Mouse (Mus musculus) forebrain, embryonic 11.5 days (tissue): Measurements from ENCODE around the gene Tefm. TPM values are rescaled to one million over a fixed set of nuclear protein-coding genes. Genes with fewer than 3 reads are reported as not detected.

ENCODE experiments used
- ATAC-seq: fragments of 200-750 bp; cut with Nextera tagmentation; replicated peaks from 2 replicates; pipeline ENCODE4 v1.8.0; 2017; ENCODE audit warnings: moderate TSS enrichment; ENCODE audit not compliant: low FRiP score
- DNase-seq: peaks from one replicate; pipeline ENCODE4 v3.0.0-alpha.2; 2017; ENCODE audit warnings: low spot score
- H3K27ac ChIP-seq: fragments of 300-500 bp; sonication (generic); 2 replicates; pipeline ENCODE4 v1.5.1; 2014; ENCODE audit warnings: low read depth, low read length
- H3K27me3 ChIP-seq: fragments of 300-500 bp; sonication (generic); 2 replicates; pipeline ENCODE4 v1.6.1; 2014; ENCODE audit warnings: mild to moderate bottlenecking, low read length, mixed read lengths; ENCODE audit not compliant: control insufficient read depth, insufficient read depth
- H3K36me3 ChIP-seq: fragments of 300-500 bp; sonication (generic); 2 replicates; pipeline ENCODE4 v1.6.1; 2014; ENCODE audit warnings: mild to moderate bottlenecking, low read length, moderate library complexity, mixed read lengths; ENCODE audit not compliant: control insufficient read depth, insufficient read depth
- H3K4me1 ChIP-seq: fragments of 300-500 bp; sonication (generic); replicated peaks from 2 replicates; pipeline ENCODE4 v1.6.1; 2014; ENCODE audit warnings: low read length, mixed read lengths; ENCODE audit not compliant: control insufficient read depth, insufficient read depth
- H3K4me2 ChIP-seq: fragments of 300-500 bp; sonication (generic); 2 replicates; pipeline ENCODE4 v1.6.1; 2014; ENCODE audit warnings: low read depth, mild to moderate bottlenecking, low read length, moderate library complexity, mixed read lengths; ENCODE audit not compliant: severe bottlenecking
- H3K4me3 ChIP-seq: fragments of 300-500 bp; sonication (generic); 2 replicates; pipeline ENCODE4 v1.5.1; 2014; ENCODE audit warnings: low read depth, low read length
- H3K9ac ChIP-seq: fragments of 300-500 bp; sonication (generic); 2 replicates; pipeline ENCODE4 v1.6.1; 2014; ENCODE audit warnings: low read length
- H3K9me3 ChIP-seq: fragments of 300-500 bp; sonication (generic); 2 replicates; pipeline ENCODE4 v1.6.1; 2016; ENCODE audit warnings: low read length, mixed read lengths; ENCODE audit not compliant: control insufficient read depth
- WGBS: fragments of 180-500 bp; shearing (Covaris S2); extraction: QIAGEN DNeasy Blood & Tissue Kit; methylation state at CpG from one replicate; pipeline ENCODE4 v1.1.7; 2014; 5-methylcytosine and 5-hydroxymethylcytosine counted together
- polyA plus RNA-seq: library from polyadenylated mRNA; unstranded; fragments of >200 nt; fragmentation: Nextera tagmentation; extraction: Ambion mirVana; gene quantifications from 2 replicates; pipeline ENCODE4 v1.2.1, GENCODE M21; 2014

The Tefm gene
- polyA plus RNA-seq, 1 experiment from 2014 or later = 31.8 TPM

DNA sequence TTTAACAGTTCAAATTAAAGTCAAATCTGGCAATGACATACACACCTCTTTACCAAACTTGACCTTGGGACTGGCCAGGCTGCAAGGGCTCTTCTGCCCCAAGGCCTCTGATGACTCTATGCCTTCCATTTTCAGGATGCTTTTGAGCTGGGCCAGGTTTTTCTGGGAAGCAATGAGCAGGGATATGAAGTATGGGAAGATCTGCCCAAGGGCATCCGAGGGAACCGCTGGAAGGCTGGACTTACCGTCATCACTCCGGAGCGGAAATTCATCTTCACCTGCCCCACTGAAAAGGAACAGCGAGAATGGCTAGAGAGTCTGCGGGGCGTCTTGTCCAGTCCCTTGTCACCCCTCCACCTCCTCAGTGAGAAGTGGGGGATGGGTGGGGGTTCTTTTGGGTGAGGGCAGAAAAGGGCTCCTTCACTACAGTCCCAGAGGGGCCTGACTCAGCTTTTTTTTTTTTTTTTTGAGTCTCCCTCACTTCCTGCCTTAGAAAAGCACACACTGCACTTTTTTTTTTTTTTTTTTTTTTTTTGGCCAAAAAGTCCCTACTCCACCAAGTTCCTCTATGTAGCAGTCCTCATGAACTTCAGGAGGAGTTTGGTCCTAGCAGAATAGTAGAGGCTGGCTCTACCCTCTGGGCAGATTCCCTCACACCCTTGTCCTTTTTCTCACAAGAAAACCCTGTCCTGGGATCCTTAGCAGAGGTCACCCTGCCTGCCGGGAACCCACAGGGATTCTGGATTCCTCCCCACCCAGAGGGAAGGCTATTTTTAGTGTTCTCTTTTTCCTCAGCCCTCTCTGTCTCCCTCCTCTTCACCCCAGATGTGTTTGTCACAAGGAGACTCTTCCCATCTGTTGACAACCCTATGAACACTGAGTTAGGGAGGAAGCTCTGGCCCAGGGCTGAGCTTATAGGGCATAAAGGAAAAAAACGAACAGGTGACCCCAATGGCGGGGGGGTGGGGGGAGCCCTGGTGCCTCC, 35.2 kb upstream of the Tefm start:
- Histone ChIP-seq H3K4me2 (no peak overlapping the region), H3K9me3 (no peaks in the 10 kb centered on the region), H3K9ac (no peak overlapping the region), H3K36me3 (no peaks in the 10 kb centered on the region), H3K27ac (no peak overlapping the region), H3K27me3 (no peaks in the 10 kb centered on the region), H3K4me3 (no peak overlapping the region), H3K4me1 (no peaks in the 10 kb centered on the region)
- ATAC-seq (no peak), DNase-seq (no peak)
- 80% methylated on average over 11 of the region's 11 CpGs for WGBS

DNA sequence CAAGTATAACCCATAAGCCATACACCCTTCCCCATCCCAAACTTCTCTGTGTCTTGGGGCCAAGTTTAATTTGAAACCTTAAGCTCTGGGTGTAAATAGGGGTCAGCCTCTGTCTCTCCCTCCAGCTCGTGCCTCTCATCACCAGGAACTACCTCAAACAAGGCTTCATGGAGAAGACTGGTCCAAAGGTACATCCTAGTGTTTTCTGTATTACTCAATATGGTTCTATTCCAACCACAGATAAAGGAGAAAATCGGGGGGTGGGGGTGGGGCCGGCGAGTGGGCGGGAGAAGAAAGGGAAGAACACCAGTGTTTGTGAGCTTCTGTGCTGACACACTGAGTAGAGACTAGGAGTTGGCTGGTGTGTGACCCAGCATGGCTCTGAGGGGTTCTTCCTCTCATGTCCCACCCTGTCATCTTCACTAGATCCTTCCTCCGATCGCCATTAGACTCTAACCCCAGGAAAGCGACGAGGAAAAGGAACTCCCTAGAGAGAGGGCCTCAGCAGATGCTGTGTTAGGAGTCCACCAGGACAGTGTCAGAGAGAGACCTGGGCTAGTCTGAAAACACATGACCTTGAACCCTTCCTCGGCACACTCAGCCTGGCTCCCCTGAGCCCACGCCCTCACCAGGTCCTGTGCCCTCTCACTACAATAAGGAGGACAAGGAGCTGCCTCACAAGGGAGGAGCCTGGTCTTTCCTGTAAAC, 32.1 kb upstream of the Tefm start:
- Histone ChIP-seq H3K4me3 (no peak overlapping the region), H3K27ac (no peak overlapping the region), H3K36me3 (no peaks in the 10 kb centered on the region), H3K27me3 (no peaks in the 10 kb centered on the region), H3K9ac (no peak overlapping the region), H3K9me3 (no peaks in the 10 kb centered on the region), H3K4me1 (no peaks in the 10 kb centered on the region), H3K4me2 (no peak overlapping the region)
- WGBS = 86% methylated on average over 11 of the region's 11 CpGs
- ATAC-seq (no peak), DNase-seq (no peak)

DNA sequence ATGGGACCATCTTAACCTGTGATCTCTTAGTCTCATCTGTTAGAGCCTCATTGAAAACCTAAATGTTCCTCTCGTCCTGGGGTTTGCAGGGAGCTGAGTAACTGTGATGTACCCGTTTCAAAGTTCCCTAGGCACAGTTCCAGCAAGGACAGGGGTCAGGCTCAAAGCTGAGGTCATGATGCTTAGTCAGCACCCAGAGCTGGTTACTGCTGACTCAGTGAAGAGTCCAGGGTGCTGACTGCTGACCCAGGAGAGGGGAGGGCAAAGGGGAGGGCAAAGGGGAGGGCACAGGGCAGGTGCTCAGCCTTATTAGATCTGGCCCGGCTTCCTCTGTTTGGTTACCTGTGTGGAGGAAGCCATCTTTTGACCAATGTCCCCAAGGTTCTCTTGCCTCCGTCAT, 29.9 kb upstream of the Tefm start:
- no peak for DNase-seq
- Histone ChIP-seq H3K4me2 (no peak overlapping the region), H3K9me3 (no peaks in the 10 kb centered on the region), H3K4me3 (no peak overlapping the region), H3K4me1 (no peaks in the 10 kb centered on the region), H3K9ac (no peak overlapping the region), H3K27ac (no peak overlapping the region), H3K36me3 (no peaks in the 10 kb centered on the region), H3K27me3 (no peaks in the 10 kb centered on the region)
- WGBS = 68% methylated on average over 4 of the region's 4 CpGs
- no peak for ATAC-seq

DNA sequence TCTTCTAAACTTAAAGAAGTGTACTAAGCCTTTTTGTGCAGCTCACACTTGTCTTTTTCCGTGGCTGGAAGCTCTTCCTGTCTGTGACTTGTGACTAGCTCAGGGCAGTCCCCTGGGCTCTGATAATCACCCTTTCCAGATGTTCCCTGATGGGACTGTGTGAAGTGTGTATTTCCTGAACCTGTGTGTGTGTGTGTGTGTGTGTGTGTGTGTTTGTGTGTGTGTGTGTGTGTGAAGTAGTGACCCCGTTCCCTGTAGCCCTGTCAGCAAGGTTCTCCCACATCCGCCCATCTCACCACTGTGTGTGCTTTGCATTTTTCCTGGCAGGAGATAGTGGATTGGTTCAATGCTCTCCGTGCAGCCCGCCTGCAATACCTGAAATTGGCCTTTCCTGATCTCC, 28.4 kb upstream of the Tefm start:
- no peak overlapping the region for H3K4me2 ChIP-seq
- H3K27ac ChIP-seq = no peak overlapping the region
- DNase-seq (no peak), ATAC-seq (no peak)
- no peaks in the 10 kb centered on the region for H3K4me1 ChIP-seq
- no peaks in the 10 kb centered on the region for H3K9me3 ChIP-seq
- H3K4me3 ChIP-seq = no peak overlapping the region
- no peaks in the 10 kb centered on the region for H3K36me3 ChIP-seq
- H3K27me3 ChIP-seq = no peaks in the 10 kb centered on the region
- WGBS = 82% methylated on average over 5 of the region's 5 CpGs
- H3K9ac ChIP-seq = no peak overlapping the region

DNA sequence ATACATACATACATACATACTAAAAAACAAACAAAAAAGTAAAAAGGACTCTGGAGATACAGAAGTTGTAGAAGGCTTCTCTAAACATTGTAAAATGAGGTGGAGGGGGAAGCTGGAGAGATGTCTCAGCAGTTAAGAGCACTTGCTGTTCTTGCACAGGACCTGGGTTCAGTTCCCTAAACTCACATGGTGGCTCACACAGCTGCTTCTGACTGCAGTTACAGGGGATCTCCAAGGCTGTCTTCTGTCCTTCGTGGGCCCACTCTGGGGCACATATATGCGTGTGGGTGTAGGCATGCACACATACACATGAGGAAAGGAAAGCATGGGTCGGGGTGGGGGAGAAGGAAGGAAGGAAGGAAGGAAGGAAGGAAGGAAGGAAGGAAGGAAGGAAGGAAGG, 27.7 kb upstream of the Tefm start:
- Histone ChIP-seq H3K9ac (no peak overlapping the region), H3K36me3 (no peaks in the 10 kb centered on the region), H3K4me2 (no peak overlapping the region), H3K4me3 (no peak overlapping the region), H3K27ac (no peak overlapping the region), H3K4me1 (no peaks in the 10 kb centered on the region), H3K27me3 (no peaks in the 10 kb centered on the region), H3K9me3 (no peaks in the 10 kb centered on the region)
- 86% methylated on average over 3 of the region's 3 CpGs for WGBS
- no peak for DNase-seq
- ATAC-seq = no peak

DNA sequence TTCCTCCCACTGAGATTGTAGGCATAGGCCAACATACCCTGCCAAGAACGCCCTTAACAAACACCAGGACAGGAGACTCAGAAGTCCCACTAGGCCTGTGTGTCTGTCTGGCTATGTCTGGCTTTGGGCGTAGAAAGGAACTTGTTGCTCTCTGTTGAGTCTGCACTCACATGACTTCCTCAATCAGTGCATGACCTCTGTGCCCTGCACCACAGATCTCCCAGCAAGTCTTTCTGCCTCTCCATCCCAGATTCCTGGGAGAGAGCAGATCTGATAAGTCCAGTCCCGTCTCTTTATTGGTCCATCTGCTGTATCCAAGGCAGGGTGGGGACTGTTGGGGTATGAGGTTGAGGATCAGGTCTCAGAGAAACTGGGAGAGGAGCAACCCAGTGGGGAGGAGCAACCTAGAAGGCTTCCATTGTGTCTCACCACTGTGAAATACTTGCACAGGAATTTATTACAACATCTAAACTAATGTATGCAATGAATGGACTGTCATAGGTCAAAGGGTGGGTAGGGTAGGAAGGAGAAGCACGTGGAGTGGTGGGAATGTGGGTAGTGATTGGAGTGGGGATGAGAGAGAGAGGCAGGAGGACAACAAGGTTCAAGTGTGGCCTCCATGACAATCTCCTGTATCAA, 26.8 kb upstream of the Tefm start:
- Histone ChIP-seq H3K4me2 (no peak overlapping the region), H3K36me3 (no peaks in the 10 kb centered on the region), H3K4me1 (no peaks in the 10 kb centered on the region), H3K9me3 (no peaks in the 10 kb centered on the region), H3K27me3 (no peaks in the 10 kb centered on the region), H3K4me3 (no peak overlapping the region), H3K9ac (no peak overlapping the region), H3K27ac (no peak overlapping the region)
- DNase-seq (no peak), ATAC-seq (no peak)
- WGBS = 83% methylated on average over 4 of the region's 4 CpGs

DNA sequence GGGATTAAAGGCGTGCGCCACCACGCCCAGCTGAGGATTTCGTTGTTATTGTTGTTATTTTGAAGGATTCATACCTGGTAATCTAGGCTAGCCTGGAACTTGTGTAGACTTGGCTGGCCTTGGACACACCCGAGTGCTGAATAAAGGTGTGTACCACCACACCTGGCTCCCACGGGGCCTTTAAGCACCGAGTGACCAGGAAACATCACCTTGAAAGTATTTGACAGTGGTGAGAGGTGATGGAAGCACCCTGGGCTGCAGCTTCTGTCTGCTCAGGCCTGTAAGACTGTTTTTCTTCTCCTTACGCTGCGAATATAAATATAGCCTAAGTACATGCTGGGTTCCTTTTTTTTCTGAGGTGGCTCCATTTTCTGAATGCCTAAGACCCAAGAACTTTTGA, 26.1 kb upstream of the Tefm start:
- WGBS = 93% methylated on average over 9 of the region's 9 CpGs

DNA sequence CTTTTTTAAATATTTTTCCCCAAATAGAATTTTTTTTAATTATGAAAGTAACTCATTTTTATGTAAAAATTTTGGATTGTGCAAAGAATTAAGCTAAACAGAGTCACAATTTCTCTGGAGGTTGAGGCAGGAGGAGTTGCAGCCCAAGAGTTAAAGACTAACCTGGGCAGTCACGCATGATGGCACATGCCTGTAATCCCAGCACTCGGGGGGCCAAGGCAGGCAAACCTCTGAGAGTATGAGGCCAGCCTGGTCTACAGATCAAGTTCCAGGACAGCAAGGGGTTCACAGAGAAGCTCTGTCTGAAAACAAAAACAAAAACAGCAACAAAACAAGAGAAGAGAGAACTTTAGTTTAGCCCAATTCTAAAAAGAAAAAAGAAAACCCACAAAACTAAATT, 22.2 kb upstream of the Tefm start:
- DNase-seq (no peak), ATAC-seq (no peak)
- no peak overlapping the region for H3K27ac ChIP-seq
- no peaks in the 10 kb centered on the region for H3K27me3 ChIP-seq
- WGBS = 44% methylated on average over 2 of the region's 2 CpGs
- H3K36me3 ChIP-seq = no peaks in the 10 kb centered on the region
- H3K4me1 ChIP-seq = no peaks in the 10 kb centered on the region
- no peak overlapping the region for H3K4me3 ChIP-seq
- H3K9me3 ChIP-seq = no peaks in the 10 kb centered on the region
- no peak overlapping the region for H3K9ac ChIP-seq
- no peak overlapping the region for H3K4me2 ChIP-seq

More for the DNA sequence above, 26.1 kb upstream of the Tefm start:
- Histone ChIP-seq H3K9me3 (no peaks in the 10 kb centered on the region), H3K4me3 (no peak overlapping the region), H3K27me3 (no peaks in the 10 kb centered on the region), H3K4me1 (no peaks in the 10 kb centered on the region), H3K36me3 (no peaks in the 10 kb centered on the region), H3K9ac (no peak overlapping the region), H3K27ac (no peak overlapping the region), H3K4me2 (no peak overlapping the region)
- ATAC-seq (no peak), DNase-seq (no peak)
